Mouse (Mus musculus): ENCODE measurements around the gene Scaf1.

GRCm38 (mm10) chr7:45056329-45056971, 40.3 kb upstream of the Scaf1 start:
- TF ChIP-seq GATA1 (IDR thresholded peaks at IDR 0.05; ENCODE audit: borderline replicate concordance, low read length), result no peak
- no peak for TF ChIP-seq FLI1 (IDR thresholded peaks at IDR 0.05; ENCODE audit: low read length)

Measured in megakaryocyte, embryonic 14.5 days (primary cell).